Mouse (Mus musculus): Measurements from ENCODE around the gene Cnot9. TPM values are rescaled to one million over a fixed set of nuclear protein-coding genes. Genes with fewer than 3 reads are reported as not detected.
"Not testable (repeated sequence)": the region's sequence is repeated elsewhere in the genome, so short reads cannot be mapped to it uniquely, and the experiment has no call there.

The Cnot9 gene
- 10 to 100 TPM; 16.0 to 17.2 TPM for total RNA-seq (2021)
- long read RNA-seq, experiment 1, transcript Cnot9-201 (8 exons, 3,268 nt) = major isoform, 8 of 18 reads
- long read RNA-seq, experiment 1, partial matches to known transcripts = 10 of 18 reads
- long read RNA-seq, experiment 1, other reads (novel, unspliced or antisense) = 0 of 18 reads
- long read RNA-seq, experiment 2, transcript Cnot9-201 (8 exons, 3,268 nt) = major isoform, 7 of 9 reads
- long read RNA-seq, experiment 2, partial matches to known transcripts = 1 of 9 reads
- long read RNA-seq, experiment 2, other reads (novel, unspliced or antisense) = 1 of 9 reads

GRCm38 (mm10) chr1:74505721-74506464 lies at the start of gene Cnot9:
Cnot9 (plus strand) TSS chr1:74506058.
- intact Hi-C loops (cut with DNase I) = loop anchor here (2.0 kb wide), 1 partner anchor 83 kb away; the partner anchor contains the start of genes Bcs1l and Zfp142
- DNase-seq = peak; percentile 100

GRCm38 (mm10) chr1:74460273-74460672 lies 45.6 kb upstream of the Cnot9 start:
- intact Hi-C loops (cut with DNase I) = loop anchor here (2.0 kb wide), 1 partner anchor 299 kb away; no protein-coding TSS in a partner anchor
- peak; percentile 40 to 48 for DNase-seq

GRCm38 (mm10) chr1:74485792-74486191 lies 20.1 kb upstream of the Cnot9 start:
- intact Hi-C loops (cut with DNase I) = no loop called here
- DNase-seq = no peak

- intact Hi-C loops (cut with DNase I) = no loop called here
- no peak for DNase-seq
These were observed 4.8 kb upstream of the Cnot9 start for GRCm38 (mm10) chr1:74501106-74501505.

GRCm38 (mm10) chr1:74505393-74505720 lies 501 bp upstream of the Cnot9 start:
- no peak for DNase-seq
- intact Hi-C loops (cut with DNase I) = no loop called here

GRCm38 (mm10) chr1:74506471-74506881 lies 618 bp downstream of the Cnot9 start:
- intact Hi-C loops (cut with DNase I) = loop anchor here (2.0 kb wide), 1 partner anchor 82 kb away; the partner anchor contains the start of genes Bcs1l and Zfp142
- DNase-seq = peak; percentile 55 to 67

- intact Hi-C loops (cut with DNase I) = loop anchor here (2.0 kb wide), 1 partner anchor 81 kb away; the partner anchor contains the start of genes Bcs1l and Zfp142
- DNase-seq = no peak
These were observed 1.9 kb downstream of the Cnot9 start for GRCm38 (mm10) chr1:74507780-74508179.

- intact Hi-C loops (cut with DNase I) = no loop called here
- DNase-seq = no peak
These were observed 5.4 kb downstream of the Cnot9 start for GRCm38 (mm10) chr1:74511306-74511705.

- intact Hi-C loops (cut with DNase I); DNase-seq: not testable (repeated sequence)
These were observed 7.1 kb downstream of the Cnot9 start for GRCm38 (mm10) chr1:74512999-74513398.

GRCm38 (mm10) chr1:74519875-74520274 lies 14.0 kb downstream of the Cnot9 start:
- intact Hi-C loops (cut with DNase I) = no loop called here

GRCm38 (mm10) chr1:74524746-74525145 lies 18.9 kb downstream of the Cnot9 start:
- intact Hi-C loops (cut with DNase I) = no loop called here

More at GRCm38 (mm10) chr1:74519875-74520274, 14.0 kb downstream of the Cnot9 start:
- no peak for DNase-seq

GRCm38 (mm10) chr1:74528589-74528988 lies 22.7 kb downstream of the Cnot9 start:
- intact Hi-C loops (cut with DNase I) = no loop called here
- DNase-seq = no peak

More at GRCm38 (mm10) chr1:74524746-74525145, 18.9 kb downstream of the Cnot9 start:
- DNase-seq = no peak

GRCm38 (mm10) chr1:74538650-74539049 lies 32.8 kb downstream of the Cnot9 start:
- intact Hi-C loops (cut with DNase I) = no loop called here
- peak in 1 of 2 experiments; percentile 6 for DNase-seq

- DNase-seq = no peak
- intact Hi-C loops (cut with DNase I) = no loop called here
These were observed 36.6 kb downstream of the Cnot9 start, which contains the start of gene Plcd4 for GRCm38 (mm10) chr1:74542451-74542961. Plcd4 (plus strand) TSS chr1:74542888.

GRCm38 (mm10) chr1:74544184-74544583 lies 38.3 kb downstream of the Cnot9 start, which contains the start of gene Usp37:
Usp37 (minus strand) TSS chr1:74544284.
- DNase-seq = no peak
- intact Hi-C loops (cut with DNase I) = no loop called here

- DNase-seq = no peak
- intact Hi-C loops (cut with DNase I) = no loop called here
These were observed 53.2 kb downstream of the Cnot9 start for GRCm38 (mm10) chr1:74559061-74559460.

- intact Hi-C loops (cut with DNase I) = no loop called here
- DNase-seq = no peak
These were observed 60.0 kb downstream of the Cnot9 start for GRCm38 (mm10) chr1:74565834-74566233.

- DNase-seq = no peak
- intact Hi-C loops (cut with DNase I) = no loop called here
These were observed 64.2 kb downstream of the Cnot9 start for GRCm38 (mm10) chr1:74569739-74570719.
